Mouse (Mus musculus) liver, embryonic 14.5 days (tissue): ENCODE data around the gene Vasn.

Experiments used
- CTCF ChIP-seq: IDR thresholded peaks from 2 replicates; pipeline ENCODE4 v1.5.1; 2016; ENCODE audit warnings: antibody characterized with exemption, low read depth, control low read depth
- EP300 ChIP-seq: IDR thresholded peaks from 2 replicates; pipeline ENCODE4 v1.6.1; 2016; ENCODE audit warnings: antibody characterized with exemption, low read depth

GRCm38 (mm10) chr16:4616829-4617228, 22.9 kb upstream of the Vasn start:
- TF ChIP-seq CTCF: no peak
- TF ChIP-seq EP300: no peak
